Mouse (Mus musculus) stomach, postnatal 0 days (tissue): ENCODE measurements around the gene Tmem88.

Experiments
- CTCF ChIP-seq: IDR thresholded peaks from 2 replicates; pipeline ENCODE4 v1.5.1; 2016; ENCODE audit warnings: antibody characterized with exemption, low read depth, mild to moderate bottlenecking, moderate library complexity
- EP300 ChIP-seq: optimal IDR thresholded peaks from 2 replicates; pipeline ENCODE3; 2016; ENCODE audit warnings: antibody characterized with exemption

- TF ChIP-seq CTCF (no peak), EP300 (no peak)
These were observed 8.3 kb downstream of the Tmem88 start for GRCm38 (mm10) chr11:69389531-69390399.
